Mouse (Mus musculus): ENCODE data around the gene Lrig1. TPM values are rescaled to one million over a fixed set of nuclear protein-coding genes. Genes with fewer than 3 reads are reported as not detected.
"Not testable (repeated sequence)": the region's sequence is repeated elsewhere in the genome, so short reads cannot be mapped to it uniquely, and the experiment has no call there.

The Lrig1 gene
- total RNA-seq, 2 experiments from 2014 or later = 14.5 to 15.3 TPM

DNA sequence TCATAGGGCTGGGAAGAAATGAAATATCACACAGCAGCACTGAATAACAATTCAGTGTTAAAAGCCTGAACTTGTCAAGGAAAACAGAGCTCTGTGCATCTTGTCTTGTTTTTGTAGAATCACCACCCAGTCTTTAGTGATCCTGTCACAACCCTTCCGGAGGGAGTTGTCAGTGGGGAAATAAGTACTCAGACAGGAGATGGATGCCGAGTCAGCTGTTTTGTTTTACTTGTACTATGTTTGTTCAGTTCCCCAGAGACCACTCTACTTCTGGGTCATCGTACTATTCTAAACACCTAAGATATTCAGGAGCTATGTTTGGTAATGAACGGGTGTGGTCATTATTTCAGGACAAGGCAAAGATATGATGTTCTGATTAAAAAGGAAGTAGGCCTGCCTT, 111.6 kb downstream of the Lrig1 start:
- no peak for DNase-seq (ENCODE audit: low spot score in 2 of 2)

DNA sequence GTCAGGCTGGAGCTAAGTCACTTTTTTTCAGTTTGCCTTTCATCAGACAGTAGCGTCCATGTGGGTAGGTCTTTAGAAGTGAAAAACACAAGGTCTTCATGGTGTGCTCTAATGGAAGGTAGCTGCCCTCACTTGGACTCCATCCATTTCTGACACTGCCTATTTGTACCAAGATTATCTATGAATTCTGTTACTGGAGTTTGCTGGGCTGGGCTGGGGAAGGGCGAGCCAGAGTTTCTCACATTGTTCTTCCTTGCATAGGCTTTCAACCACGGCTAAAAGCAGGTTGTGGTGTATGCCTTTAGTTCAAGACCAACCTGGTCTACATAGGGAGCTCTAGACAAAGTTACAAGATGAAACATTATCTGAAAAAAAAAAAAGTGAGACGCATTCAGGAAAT, 115.0 kb downstream of the Lrig1 start:
- DNase-seq (ENCODE audit: low spot score in 2 of 2) = no peak

DNA sequence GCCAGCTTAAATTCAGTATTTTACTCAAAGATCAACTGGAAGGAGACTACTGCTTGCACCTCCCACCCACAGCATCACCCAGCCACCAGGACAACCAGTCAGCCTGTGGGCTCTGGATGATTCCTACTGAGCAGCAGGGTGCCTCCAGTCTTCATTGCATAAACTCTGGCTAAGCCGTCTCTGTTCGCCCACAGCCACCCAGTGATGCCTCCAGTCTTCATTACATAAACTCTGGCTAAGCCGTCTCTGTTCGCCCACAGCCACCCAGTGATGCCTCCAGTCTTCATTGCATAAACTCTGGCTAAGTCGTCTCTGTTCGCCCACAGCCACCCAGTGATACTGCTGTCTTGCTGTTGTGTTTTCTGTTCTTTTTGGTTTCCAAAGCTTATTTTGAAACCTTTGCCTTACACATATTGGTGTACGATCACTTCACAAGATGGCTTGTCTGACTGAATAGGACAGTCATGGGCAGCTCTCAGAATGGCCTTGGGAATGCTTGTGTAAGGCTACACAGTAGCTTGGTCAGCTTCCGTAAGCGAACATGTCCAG, 115.7 kb downstream of the Lrig1 start:
- DNase-seq (ENCODE audit: low spot score in 2 of 2) = no peak

DNA sequence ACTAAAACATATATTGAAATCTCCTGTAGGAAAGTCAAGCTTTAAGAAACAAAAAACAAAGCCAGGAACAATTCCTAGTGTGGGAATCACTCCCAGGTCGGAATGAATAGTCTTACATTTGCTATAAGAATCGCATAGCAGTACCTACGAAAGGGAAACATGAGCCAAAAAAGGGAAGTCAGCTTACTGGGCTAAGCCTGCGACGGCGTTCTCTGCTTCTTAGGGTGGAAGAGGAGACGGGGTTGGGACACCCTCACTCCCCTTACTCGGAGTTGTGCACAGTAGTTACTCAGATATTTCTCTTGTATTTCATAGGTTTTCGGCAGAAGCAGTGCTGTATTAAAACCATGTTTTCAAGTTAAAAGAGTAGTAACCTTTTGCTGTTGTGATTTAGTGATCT, 117.9 kb downstream of the Lrig1 start:
- no peak for DNase-seq (ENCODE audit: low spot score in 2 of 2)

DNA sequence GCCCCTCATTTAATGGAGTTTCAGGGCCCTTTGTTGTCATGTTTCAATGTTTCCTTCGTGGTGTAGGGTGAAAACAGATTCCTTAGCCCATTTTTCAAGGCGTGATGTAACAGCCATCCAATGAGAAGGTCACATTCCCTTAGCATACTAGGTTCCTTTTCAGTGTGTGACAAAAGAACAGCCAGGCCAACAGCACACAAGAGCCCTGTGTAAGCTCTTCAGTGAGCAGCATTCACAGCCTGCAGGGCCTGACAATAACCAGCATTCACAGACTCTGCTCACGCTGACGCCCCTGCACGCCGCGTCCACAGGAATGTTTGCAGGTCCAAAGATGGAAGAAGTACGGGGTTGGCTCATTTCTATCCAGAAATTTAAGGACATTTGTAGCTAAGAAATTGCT, 122.0 kb downstream of the Lrig1 start:
- no peak for DNase-seq (ENCODE audit: low spot score in 2 of 2)

DNA sequence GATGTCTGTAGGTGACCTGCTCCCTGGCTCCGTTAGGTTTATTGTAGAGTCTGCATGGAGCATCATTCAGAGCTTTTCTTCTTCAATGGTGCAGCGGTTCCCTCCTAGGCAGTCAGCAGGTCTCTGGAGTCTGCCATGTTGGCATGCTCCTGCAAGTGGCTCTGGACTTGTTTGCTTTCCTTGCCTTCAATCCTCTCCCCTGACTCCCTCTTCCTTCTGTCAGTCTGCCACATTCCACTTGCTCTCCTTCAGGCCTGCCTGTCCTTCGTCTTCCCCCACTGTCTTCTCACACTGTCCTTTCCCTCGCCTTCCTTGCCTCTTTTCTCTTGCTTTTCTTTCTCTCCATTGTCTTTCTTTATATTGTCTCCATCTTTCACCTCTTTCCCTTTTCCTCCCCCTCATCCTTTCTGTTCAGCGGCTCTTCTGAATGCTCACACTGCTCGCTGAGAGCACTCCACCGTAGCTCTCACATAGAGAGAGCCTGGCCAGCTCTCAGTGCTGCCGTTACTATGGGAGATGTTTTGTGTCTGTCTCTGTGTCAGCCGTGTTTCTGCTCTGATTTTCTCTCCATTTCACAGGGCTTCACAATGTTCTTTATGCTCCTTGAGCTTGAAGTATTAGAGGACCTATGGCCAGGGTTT, 124.3 kb downstream of the Lrig1 start:
- no peak for DNase-seq (ENCODE audit: low spot score in 2 of 2)

DNA sequence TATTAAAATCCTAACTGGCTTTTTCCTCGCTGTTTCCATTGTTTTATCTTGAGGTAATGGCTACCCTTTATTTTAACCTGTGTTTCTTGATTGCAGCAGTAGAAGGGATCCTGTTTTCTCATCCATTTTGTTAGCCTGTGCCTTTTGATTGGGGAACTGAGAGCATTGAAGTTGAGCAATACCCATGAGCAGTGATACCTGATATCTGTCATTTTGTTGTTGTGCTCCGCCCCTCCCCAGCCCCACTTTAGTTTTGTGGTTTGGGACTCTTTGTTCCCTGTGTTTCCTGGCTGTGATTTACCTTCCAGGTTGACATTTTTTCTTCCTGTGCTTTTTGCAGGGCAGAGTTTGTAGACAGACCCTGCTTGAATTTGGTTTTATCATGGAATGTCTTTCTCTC, 131.9 kb downstream of the Lrig1 start:
- DNase-seq (ENCODE audit: low spot score in 2 of 2) = no peak

DNA sequence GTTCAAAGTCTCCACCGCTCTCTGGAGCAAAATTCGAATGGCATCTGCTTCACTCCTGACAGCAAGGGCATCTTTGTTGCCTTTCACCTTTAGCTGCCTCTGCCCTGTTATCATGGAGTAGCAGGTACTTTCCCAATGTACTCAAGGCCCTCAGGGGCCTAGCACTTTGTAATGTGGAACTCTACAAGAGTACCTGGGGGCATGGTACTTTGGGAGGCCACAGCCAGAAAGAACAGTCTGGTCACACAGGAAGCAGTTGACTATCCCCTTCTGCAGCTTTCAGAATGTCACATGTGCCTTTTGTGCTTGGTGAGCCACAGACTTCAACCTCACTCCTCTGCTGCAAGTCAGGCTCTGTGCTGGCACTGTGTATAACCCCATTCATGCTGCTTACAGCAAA, 134.2 kb downstream of the Lrig1 start:
- no peak for DNase-seq (ENCODE audit: low spot score in 2 of 2)

DNA sequence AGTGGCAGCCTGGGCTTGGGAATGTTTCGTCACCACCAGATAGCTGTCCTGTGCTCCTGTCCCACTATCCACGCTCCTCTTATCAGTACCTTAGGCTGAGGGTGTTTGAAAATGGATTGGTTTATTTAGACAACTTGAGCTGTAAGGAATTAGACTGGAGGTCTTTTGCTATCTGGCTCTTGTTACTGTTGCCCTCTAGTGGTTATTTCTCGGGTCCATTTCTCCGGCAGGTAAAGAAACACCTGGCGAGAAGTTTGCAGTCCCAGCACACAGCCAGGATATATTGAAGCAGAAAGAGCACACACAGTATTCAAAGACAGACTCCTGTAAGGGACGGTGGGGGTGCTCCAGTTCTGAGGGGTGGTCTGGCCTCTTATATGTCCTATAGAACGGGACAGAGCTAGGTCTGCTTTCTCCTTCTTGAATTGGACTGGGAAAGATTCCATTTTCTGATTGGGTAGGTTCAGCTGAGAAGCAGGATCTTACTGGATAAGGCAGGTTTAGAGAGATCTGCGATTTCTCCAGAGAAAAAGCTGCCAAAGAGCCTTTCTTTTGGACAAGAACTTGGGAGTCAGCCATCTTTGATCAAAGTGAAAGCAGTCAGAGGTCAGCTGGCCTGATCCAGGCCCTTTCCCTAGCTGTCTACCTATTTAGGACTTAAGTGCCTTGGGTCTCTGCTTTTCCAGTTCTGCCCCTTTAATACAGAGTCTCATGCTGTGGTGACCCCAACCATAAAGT, 136.6 kb downstream of the Lrig1 start:
- no peak for DNase-seq (ENCODE audit: low spot score in 2 of 2)

DNA sequence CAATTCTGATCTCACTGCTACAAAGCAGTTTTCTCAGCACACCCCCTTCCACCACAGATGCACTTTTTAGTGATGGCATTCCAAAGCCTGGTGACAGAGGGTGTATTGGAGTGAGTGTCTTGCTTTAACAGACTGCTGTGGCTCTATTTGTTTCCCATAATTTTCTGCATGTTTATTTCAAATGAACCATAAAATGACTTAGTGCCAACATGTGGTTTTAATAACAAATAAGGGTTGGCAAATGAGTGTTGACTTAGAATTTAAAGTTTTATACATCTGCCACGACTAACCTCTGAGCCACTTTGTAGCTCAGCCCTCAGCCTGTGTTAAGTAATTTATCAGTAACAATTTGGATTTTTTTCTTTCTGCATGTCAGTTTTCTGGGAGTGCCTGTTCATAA, 138.6 kb downstream of the Lrig1 start:
- DNase-seq (ENCODE audit: low spot score in 2 of 2) = no peak

DNA sequence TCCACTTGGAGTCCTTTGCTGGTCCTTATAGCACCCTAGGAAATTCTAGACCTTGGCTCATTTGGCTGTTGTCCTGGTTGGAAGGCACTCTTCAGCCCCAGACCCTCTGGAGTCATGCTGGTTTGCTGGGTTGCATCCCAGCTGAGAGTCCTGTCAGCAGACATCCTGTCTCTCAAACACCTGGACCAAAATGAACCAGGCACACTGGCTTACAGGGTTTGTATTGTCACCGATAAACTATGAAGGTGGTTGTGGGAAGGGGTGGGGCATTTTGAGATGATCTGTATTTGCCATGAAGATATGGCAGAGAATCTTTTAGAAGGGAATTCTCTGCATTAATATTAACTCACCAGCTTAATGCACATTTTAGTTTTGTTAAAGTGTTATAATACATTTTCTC, 139.1 kb downstream of the Lrig1 start:
- no peak for DNase-seq (ENCODE audit: low spot score in 2 of 2)

DNA sequence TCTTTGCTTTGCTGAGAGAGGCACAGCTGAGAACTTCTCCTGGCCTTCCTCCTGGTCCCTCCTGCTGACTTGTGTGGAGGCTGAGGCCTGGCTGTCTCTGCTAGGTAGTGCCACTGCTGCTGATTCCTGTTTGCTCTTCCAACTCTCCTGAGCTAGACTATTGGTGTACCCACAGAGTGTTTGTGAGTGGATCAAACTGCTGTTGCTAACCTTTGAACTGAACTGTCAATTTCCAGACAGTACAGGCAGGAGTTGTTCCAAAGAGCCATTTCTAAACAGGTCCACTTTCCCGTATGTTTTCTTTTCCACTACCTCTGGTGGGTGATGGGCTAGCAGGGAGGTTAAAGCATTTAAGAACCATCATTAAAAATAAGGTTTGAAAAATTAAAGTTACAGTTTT, 141.4 kb downstream of the Lrig1 start:
- not testable (repeated sequence) for DNase-seq (ENCODE audit: low spot score in 2 of 2)

Small RNA genes lying within 50 kb of the gene (microRNA-seq; reads per million reads assigned to microRNA genes)
- not detected for gene Mir7041

Other genes with a start within 250 kb of the Lrig1 start
- 10 to 100 TPM; 12.4 to 15.9 TPM for gene Slc25a26, start 199.8 kb downstream of the Lrig1 start, total RNA-seq (2021)